Mouse (Mus musculus): Measurements from ENCODE around the gene Ccdc42. TPM values are rescaled to one million over a fixed set of nuclear protein-coding genes. Genes with fewer than 3 reads are reported as not detected.

Ccdc42 gene
- polyA plus RNA-seq, 1 experiment from 2014 or later: 0.69 TPM

DNA sequence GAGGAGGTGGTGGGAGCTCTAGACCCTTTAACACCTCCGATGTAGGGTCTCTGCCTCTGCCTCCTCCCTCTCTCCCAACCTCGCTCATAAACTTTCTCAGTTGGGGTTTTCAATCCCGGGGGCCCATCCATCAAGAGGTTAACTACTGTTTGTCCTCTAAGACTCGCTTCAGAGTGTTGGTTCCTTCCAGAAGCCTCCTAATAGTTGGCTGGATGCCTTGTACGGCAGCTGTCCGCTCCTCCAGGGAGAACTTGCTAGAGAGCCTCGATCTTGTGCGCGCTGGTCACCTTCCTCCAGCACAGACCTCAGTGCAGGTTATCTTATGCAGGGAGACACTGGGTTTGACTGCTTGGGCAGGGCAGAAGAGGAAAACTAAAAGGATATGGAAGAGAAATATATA, 35.9 kb downstream of the Ccdc42 start:
- H3K27me3 ChIP-seq: 0 out of 2 replicates have a peak, but pooled peaks cover 4% of the 10 kb centered on the region
- 86% methylated on average over 9 of the region's 9 CpGs for WGBS
- H3K4me2 ChIP-seq: peak overlapping the region; percentile 51; the same call in 1 of the 2 replicates
- no peak overlapping the region for H3K4me3 ChIP-seq (replicated peaks)
- no peak overlapping the region for H3K27ac ChIP-seq
- no peaks in the 10 kb centered on the region for H3K36me3 ChIP-seq (replicated peaks)
- no peak overlapping the region for H3K9ac ChIP-seq
- no peaks in the 10 kb centered on the region for H3K9me3 ChIP-seq
- peaks cover 11% of the 10 kb centered on the region for H3K4me1 ChIP-seq
- ATAC-seq (ENCODE audit: low FRiP score): no peak

DNA sequence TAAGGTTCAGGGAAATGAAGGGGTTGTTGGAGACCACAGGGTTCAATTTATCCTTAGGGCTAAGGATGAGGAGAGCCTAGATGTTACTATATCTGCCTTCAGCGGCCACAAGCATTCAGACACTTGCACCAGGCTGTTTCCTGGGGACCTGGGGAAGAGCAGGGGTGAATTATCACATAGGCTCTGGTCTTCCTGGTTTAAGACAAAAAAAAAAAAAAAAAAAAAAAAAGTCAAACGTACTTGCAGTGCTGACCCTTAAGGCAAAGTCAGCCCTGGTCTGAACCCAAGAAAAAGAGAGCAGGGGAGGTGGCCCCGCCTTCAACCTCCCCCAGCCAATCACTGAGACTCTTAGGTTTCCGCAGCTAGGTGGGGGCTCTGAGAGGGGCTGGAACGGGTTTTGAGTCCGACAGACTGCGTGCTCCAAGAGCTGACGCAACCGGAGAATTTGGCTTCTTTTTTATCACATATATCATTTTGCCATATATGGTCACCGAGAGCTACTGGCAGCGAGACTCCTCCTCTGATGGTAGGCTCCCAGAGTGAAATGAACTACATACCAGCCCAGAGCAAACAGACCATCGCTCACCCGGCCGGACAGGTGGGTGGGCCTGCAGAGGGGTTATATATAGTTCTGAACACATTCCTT, 36.5 kb downstream of the Ccdc42 start:
- no peaks in the 10 kb centered on the region for H3K9me3 ChIP-seq
- H3K9ac ChIP-seq: peak overlapping the region; percentile 4; the same call in 1 of the 2 replicates
- peak overlapping the region; percentile 51 for H3K4me2 ChIP-seq
- peaks cover 11% of the 10 kb centered on the region for H3K4me1 ChIP-seq
- ATAC-seq (ENCODE audit: low FRiP score): no peak
- H3K36me3 ChIP-seq (replicated peaks): no peaks in the 10 kb centered on the region
- peak overlapping the region; percentile 25 for H3K4me3 ChIP-seq (replicated peaks)
- 4% methylated on average over 14 of the region's 14 CpGs for WGBS
- H3K27me3 ChIP-seq: 0 out of 2 replicates have a peak, but pooled peaks cover 4% of the 10 kb centered on the region
- no peak overlapping the region for H3K27ac ChIP-seq

DNA sequence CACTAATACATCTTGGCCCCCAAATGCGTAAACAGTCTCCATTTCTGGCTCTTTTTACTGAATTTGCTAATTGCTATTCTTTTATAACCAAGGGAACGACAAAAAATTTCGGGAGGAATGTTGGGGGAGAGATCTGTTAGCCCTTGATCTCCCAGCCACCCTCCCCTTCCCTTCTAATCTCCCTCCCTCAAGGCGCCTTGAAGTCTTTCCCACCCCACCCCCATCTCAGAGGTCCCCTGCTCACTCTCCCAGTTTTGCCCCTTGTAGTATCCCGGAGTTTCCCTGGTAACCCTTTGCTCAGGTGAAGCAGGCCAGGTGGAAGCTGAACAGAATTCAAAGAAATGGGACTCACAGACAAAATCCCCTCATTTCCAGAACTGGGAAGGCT, 37.0 kb downstream of the Ccdc42 start:
- H3K9ac ChIP-seq: peak overlapping the region; percentile 4; the same call in 1 of the 2 replicates
- peaks cover 11% of the 10 kb centered on the region for H3K4me1 ChIP-seq
- H3K4me3 ChIP-seq (replicated peaks): peak overlapping the region; percentile 25
- ATAC-seq (ENCODE audit: low FRiP score): no peak
- no peaks in the 10 kb centered on the region for H3K36me3 ChIP-seq (replicated peaks)
- no peaks in the 10 kb centered on the region for H3K9me3 ChIP-seq
- H3K4me2 ChIP-seq: peak overlapping the region; percentile 51
- 0 out of 2 replicates have a peak, but pooled peaks cover 4% of the 10 kb centered on the region for H3K27me3 ChIP-seq
- no peak overlapping the region for H3K27ac ChIP-seq
- 7% methylated on average over 5 of the region's 5 CpGs for WGBS

DNA sequence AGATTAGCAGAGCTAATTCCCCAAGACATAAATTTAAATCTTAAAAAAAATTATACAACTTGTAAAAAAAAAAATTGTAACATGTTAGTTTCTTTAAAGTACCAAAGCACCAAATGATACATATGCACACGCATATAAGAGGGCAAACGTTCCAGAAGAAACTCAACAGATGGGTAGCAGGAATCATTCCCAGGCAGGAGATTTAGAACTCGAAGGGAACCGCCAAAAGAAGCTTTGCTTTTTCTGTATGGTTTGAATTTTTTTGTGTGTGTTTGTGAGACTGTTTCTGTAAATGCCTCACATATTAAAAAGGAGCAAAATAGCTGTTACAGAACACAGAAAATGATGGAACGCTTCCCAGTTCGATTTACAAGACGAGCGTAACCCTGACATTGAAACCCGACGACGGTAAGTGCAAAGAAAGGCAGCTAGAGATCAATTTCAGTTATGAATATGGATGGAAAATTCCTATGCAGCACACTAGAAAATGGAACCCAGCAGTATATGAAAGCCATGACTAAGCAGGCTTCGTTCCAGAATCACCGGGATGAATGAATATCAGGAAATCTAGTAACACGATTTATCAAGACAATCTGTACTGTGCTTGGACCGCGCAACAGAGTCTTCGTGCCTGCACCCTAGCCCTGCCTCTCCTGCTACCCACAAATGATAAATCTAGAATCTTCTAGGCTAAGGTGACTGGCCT, 44.9 kb downstream of the Ccdc42 start:
- Histone ChIP-seq H3K36me3 (replicated peaks) (no peaks in the 10 kb centered on the region), H3K4me3 (replicated peaks) (no peak overlapping the region), H3K27me3 (no peaks in the 10 kb centered on the region), H3K4me1 (no peaks in the 10 kb centered on the region), H3K27ac (no peak overlapping the region), H3K4me2 (no peak overlapping the region), H3K9ac (no peak overlapping the region), H3K9me3 (no peaks in the 10 kb centered on the region)
- 88% methylated on average over 17 of the region's 17 CpGs for WGBS
- no peak for ATAC-seq (ENCODE audit: low FRiP score)

DNA sequence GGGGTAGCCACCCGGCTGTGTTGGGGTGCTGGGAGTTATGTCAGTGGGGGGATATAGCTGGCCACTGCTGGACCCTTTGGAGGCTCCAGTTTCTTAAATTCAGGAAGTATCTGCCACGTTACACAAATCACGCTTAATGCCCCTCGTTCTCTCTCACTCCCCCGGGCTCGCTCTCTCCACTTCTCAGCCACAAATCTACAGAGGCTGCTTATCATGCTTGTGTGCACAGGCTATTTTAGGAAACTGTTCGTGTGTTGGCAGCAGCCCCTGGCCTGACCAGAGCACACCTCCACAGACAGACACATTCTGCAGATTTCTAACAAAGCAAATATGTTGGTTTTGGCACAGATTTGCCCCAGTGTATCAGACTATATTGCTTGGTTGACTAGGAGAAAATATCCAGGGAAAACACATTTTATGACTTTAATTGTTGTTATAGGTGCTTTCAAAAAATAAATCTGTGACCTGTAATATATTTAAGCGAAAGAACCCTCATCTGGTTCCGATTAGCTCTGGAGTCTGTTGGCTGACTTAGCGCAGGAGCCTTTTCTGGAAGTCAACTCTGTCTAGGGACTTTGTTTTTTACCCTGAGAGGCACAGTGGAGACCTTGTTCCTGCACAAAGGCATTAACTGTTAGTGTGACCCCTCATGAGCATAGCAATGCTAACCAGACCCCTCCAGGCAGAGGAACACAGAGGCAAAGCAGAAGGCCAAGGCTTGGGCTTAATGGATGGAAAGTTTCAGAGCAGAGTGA, 51.2 kb downstream of the Ccdc42 start:
- Histone ChIP-seq H3K9ac (no peak overlapping the region), H3K4me1 (no peaks in the 10 kb centered on the region), H3K4me2 (no peak overlapping the region), H3K27me3 (no peaks in the 10 kb centered on the region), H3K4me3 (replicated peaks) (no peak overlapping the region), H3K9me3 (no peaks in the 10 kb centered on the region), H3K36me3 (replicated peaks) (no peaks in the 10 kb centered on the region), H3K27ac (no peak overlapping the region)
- 73% methylated on average over 10 of the region's 10 CpGs for WGBS
- ATAC-seq (ENCODE audit: low FRiP score): no peak

DNA sequence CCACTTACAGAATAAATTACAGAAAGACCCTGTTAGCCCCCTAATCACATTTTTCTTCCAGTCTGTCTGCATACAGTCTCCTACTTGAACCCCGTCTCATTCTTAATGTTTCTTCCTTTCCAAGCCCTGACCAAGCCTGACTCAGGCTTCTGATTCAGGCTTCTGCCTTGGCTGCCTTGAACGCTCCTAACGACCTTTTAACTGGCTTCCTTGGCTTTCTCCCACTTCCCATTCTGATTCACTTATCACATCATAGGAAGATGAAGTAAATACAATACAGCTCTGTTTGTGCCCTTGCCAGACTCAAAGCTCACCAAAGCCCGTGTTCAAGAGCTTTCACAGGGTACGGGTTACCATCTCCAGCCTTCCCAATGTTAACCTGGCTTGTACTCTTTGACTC, 54.5 kb downstream of the Ccdc42 start:
- no peak for ATAC-seq (ENCODE audit: low FRiP score)
- WGBS: 84% methylated on average over 5 of the region's 5 CpGs
- no peaks in the 10 kb centered on the region for H3K4me1 ChIP-seq
- H3K9me3 ChIP-seq: no peaks in the 10 kb centered on the region
- no peak overlapping the region for H3K27ac ChIP-seq
- no peak overlapping the region for H3K4me3 ChIP-seq (replicated peaks)
- H3K27me3 ChIP-seq: no peaks in the 10 kb centered on the region
- no peak overlapping the region for H3K9ac ChIP-seq
- no peaks in the 10 kb centered on the region for H3K36me3 ChIP-seq (replicated peaks)
- no peak overlapping the region for H3K4me2 ChIP-seq

DNA sequence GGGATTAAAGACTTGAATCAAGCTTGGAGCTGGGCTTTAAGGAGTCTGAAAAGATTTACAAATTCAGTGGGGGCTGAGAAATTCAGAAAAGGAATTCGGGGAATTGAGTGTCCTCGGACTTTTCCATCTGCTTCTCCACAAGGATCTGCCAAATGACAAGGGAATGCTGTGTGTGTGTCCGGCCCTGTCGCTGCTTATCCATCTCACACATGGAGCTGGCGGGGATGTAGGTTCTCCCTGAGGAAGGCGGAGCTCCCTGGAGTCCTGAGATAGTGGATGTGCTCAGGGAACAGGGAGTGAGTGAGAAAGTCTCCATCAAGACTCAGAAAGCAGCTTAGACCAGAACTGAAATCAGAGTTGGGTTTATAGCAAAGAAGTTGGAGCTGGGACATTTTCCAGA, 58.0 kb downstream of the Ccdc42 start:
- no peak overlapping the region for H3K27ac ChIP-seq
- H3K27me3 ChIP-seq: no peaks in the 10 kb centered on the region
- H3K9me3 ChIP-seq: no peaks in the 10 kb centered on the region
- ATAC-seq (ENCODE audit: low FRiP score): no peak
- 57% methylated on average over 6 of the region's 6 CpGs for WGBS
- H3K4me3 ChIP-seq (replicated peaks): no peak overlapping the region
- H3K4me2 ChIP-seq: no peak overlapping the region
- H3K36me3 ChIP-seq (replicated peaks): no peaks in the 10 kb centered on the region
- no peak overlapping the region for H3K9ac ChIP-seq
- no peaks in the 10 kb centered on the region for H3K4me1 ChIP-seq

Other genes with a start within 250 kb of the Ccdc42 start
- gene Ntn1, start 186.2 kb upstream of the Ccdc42 start, polyA plus RNA-seq (2016; fragmentation: Nextera tagmentation; extraction: Ambion mirVana): 14.2 and 18.1 TPM in 2 replicates
- gene Pik3r5, start 154.9 kb upstream of the Ccdc42 start, polyA plus RNA-seq (2016; fragmentation: Nextera tagmentation; extraction: Ambion mirVana): 0.24 and 0.29 TPM in 2 replicates
- gene Pik3r6, start 84.0 kb upstream of the Ccdc42 start, polyA plus RNA-seq (2016; fragmentation: Nextera tagmentation; extraction: Ambion mirVana): 1.1 and 1.6 TPM in 2 replicates
- 0.09 TPM in 1 of 2 replicates, not detected in the other for gene Mfsd6l, start 30.8 kb upstream of the Ccdc42 start, polyA plus RNA-seq (2016; fragmentation: Nextera tagmentation; extraction: Ambion mirVana)
- 174 and 185 TPM in 2 replicates for gene Myh10, start 104.5 kb downstream of the Ccdc42 start, polyA plus RNA-seq (2016; fragmentation: Nextera tagmentation; extraction: Ambion mirVana)